Mouse (Mus musculus) heart, adult 2 months (tissue): Measurements from ENCODE around the gene Rasa3.

Experiments
- CTCF ChIP-seq: fragments of 200-600 bp; IDR thresholded peaks from 2 replicates; pipeline ENCODE4 v1.8.1; 2022; ENCODE audit warnings: antibody characterized with exemption, mild to moderate bottlenecking, moderate library complexity
- EP300 ChIP-seq: fragments of 200-500 bp; IDR thresholded peaks from 2 replicates; pipeline ENCODE4 v1.6.1; 2011; ENCODE audit warnings: low read depth, low read length, control low read depth; ENCODE audit not compliant: insufficient read depth
- POLR2A ChIP-seq: fragments of 200-500 bp; IDR thresholded peaks from 2 replicates; pipeline ENCODE4 v1.6.1; 2011; ENCODE audit warnings: mild to moderate bottlenecking, low read depth, low read length, control low read depth; ENCODE audit not compliant: insufficient read depth

- TF ChIP-seq EP300 = no peak
- TF ChIP-seq POLR2A = no peak
- no peak for TF ChIP-seq CTCF
Measured at GRCm38 (mm10) chr8:13671246-13672003, 6.0 kb downstream of the Rasa3 start.
